Mouse (Mus musculus) hindbrain, embryonic 11.5 days (tissue): ENCODE data around the gene Hivep3. TPM values are rescaled to one million over a fixed set of nuclear protein-coding genes. Genes with fewer than 3 reads are reported as not detected.

Experiments used
- ATAC-seq: fragments of 200-750 bp; cut with Nextera tagmentation; 2 replicates; pipeline ENCODE4 v1.8.0; 2017; ENCODE audit warnings: mild to moderate bottlenecking, moderate TSS enrichment, moderate library complexity; ENCODE audit not compliant: low FRiP score
- DNase-seq: peaks from one replicate; pipeline ENCODE4 v3.0.0-alpha.2; 2015; ENCODE audit warnings: low spot score
- H3K27ac ChIP-seq: fragments of 300-500 bp; sonication (generic); 2 replicates; pipeline ENCODE4 v1.5.1; 2014; ENCODE audit warnings: mild to moderate bottlenecking, low read depth, low read length
- H3K27me3 ChIP-seq: fragments of 300-500 bp; sonication (generic); 2 replicates; pipeline ENCODE4 v1.6.1; 2014; ENCODE audit warnings: mild to moderate bottlenecking, low read length, moderate library complexity, mixed read lengths; ENCODE audit not compliant: control insufficient read depth, insufficient read depth
- H3K36me3 ChIP-seq: fragments of 300-500 bp; sonication (generic); 2 replicates; pipeline ENCODE4 v1.6.1; 2014; ENCODE audit warnings: mild to moderate bottlenecking, low read length, moderate library complexity, mixed read lengths; ENCODE audit not compliant: control insufficient read depth, insufficient read depth
- H3K4me1 ChIP-seq: fragments of 300-500 bp; sonication (generic); replicated peaks from 2 replicates; pipeline ENCODE4 v1.6.1; 2014; ENCODE audit warnings: low read length, mixed read lengths; ENCODE audit not compliant: control insufficient read depth, insufficient read depth
- H3K4me2 ChIP-seq: fragments of 300-500 bp; sonication (generic); replicated peaks from 2 replicates; pipeline ENCODE4 v1.6.1; 2014; ENCODE audit warnings: mild to moderate bottlenecking, low read depth, low read length
- H3K4me3 ChIP-seq: fragments of 300-500 bp; sonication (generic); 2 replicates; pipeline ENCODE4 v1.5.1; 2014; ENCODE audit warnings: low read depth, low read length
- H3K9ac ChIP-seq: fragments of 300-500 bp; sonication (generic); 2 replicates; pipeline ENCODE4 v1.6.1; 2014; ENCODE audit warnings: low read depth, low read length
- H3K9me3 ChIP-seq: fragments of 300-500 bp; sonication (generic); 2 replicates; pipeline ENCODE4 v1.6.1; 2016; ENCODE audit warnings: low read length; ENCODE audit not compliant: control insufficient read depth
- WGBS: fragments of 180-500 bp; shearing (Covaris S2); extraction: QIAGEN DNeasy Blood & Tissue Kit; methylation state at CpG from one replicate; pipeline ENCODE4 v1.1.7; 2014; 5-methylcytosine and 5-hydroxymethylcytosine counted together
- polyA plus RNA-seq: library from polyadenylated mRNA; unstranded; fragments of >200 nt; fragmentation: Nextera tagmentation; extraction: Ambion mirVana; gene quantifications from 2 replicates; pipeline ENCODE4 v1.2.1, GENCODE M21; 2014

Gene Hivep3
- polyA plus RNA-seq, 1 experiment from 2014 or later: 1.8 TPM

DNA sequence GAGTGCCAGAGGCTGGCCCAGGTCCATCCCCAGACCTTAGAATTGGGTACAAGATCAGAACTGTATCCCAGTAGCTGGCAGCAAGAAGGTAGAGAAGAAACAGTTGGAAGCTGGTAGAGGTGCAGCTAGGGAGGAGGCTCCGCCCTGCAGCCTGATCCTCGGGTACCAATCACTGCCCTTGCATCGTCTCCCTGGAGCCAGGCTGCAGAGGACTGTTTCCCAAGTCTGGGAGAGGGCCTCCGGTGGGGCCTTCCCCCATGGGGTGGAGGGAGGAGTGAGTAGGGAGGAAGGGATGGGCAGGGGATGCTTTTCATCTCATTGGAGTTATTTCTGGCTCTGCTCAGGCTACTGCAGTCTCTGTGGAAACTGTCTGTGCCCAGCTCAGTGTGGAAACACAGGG, 313.5 kb downstream of the Hivep3 start:
- no peaks in the 10 kb centered on the region for H3K27me3 ChIP-seq
- H3K4me3 ChIP-seq: no peak overlapping the region
- H3K9ac ChIP-seq: no peak overlapping the region
- no peak overlapping the region for H3K4me2 ChIP-seq
- H3K36me3 ChIP-seq: no peaks in the 10 kb centered on the region
- H3K4me1 ChIP-seq: no peaks in the 10 kb centered on the region
- no peak overlapping the region for H3K27ac ChIP-seq
- no peaks in the 10 kb centered on the region for H3K9me3 ChIP-seq
- WGBS: 42% methylated on average over 4 of the region's 4 CpGs
- DNase-seq: no peak
- ATAC-seq: no peak

DNA sequence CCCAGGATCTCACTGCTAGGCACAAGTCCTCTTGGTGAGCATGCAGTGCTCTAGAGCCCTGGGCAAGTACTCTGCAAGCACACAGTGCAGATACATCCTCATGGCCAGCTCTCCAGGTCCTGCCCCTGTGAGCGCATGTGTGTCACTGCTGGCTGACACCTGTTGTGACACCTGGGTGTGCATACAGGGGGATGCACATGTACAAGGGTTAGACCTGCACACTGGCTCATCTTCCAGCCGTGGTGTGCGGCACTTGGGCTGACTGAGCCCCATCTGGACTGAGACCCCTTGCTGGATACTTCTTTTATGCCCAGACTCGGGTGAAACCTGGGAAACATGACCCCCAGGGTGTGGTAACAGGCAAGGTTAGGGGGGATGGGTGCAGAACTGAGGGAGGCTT, 314.7 kb downstream of the Hivep3 start:
- H3K36me3 ChIP-seq: no peaks in the 10 kb centered on the region
- H3K9me3 ChIP-seq: no peaks in the 10 kb centered on the region
- H3K27me3 ChIP-seq: no peaks in the 10 kb centered on the region
- DNase-seq (no peak), ATAC-seq (no peak)
- no peak overlapping the region for H3K9ac ChIP-seq
- WGBS: 70% methylated on average over 4 of the region's 4 CpGs
- H3K4me2 ChIP-seq: no peak overlapping the region
- H3K4me3 ChIP-seq: no peak overlapping the region
- no peak overlapping the region for H3K27ac ChIP-seq
- H3K4me1 ChIP-seq: no peaks in the 10 kb centered on the region

DNA sequence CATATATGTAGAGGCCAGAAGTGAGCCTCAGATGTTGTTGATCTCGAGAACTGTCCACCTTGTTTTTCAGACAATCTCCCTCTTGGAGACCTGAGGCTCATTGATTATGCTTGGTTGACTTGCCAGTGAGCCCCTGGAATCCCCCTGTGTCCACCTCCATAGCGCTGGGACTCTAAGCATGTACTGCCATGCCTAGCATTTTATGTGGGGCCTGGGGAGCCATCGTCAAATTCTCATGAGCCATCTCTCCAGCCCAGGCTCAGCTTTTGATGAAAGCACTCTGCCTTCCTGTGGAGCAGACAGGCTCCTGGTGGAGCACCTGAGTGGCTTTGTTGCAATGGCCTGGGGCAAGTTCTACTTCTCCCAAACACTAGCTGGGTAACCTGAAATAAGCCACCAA, 316.3 kb downstream of the Hivep3 start:
- no peak overlapping the region for H3K4me2 ChIP-seq
- no peak overlapping the region for H3K27ac ChIP-seq
- H3K4me3 ChIP-seq: no peak overlapping the region
- 90% methylated on average over 3 of the region's 3 CpGs for WGBS
- no peaks in the 10 kb centered on the region for H3K9me3 ChIP-seq
- no peak overlapping the region for H3K9ac ChIP-seq
- DNase-seq (no peak), ATAC-seq (no peak)
- no peaks in the 10 kb centered on the region for H3K4me1 ChIP-seq
- H3K27me3 ChIP-seq: no peaks in the 10 kb centered on the region
- no peaks in the 10 kb centered on the region for H3K36me3 ChIP-seq

DNA sequence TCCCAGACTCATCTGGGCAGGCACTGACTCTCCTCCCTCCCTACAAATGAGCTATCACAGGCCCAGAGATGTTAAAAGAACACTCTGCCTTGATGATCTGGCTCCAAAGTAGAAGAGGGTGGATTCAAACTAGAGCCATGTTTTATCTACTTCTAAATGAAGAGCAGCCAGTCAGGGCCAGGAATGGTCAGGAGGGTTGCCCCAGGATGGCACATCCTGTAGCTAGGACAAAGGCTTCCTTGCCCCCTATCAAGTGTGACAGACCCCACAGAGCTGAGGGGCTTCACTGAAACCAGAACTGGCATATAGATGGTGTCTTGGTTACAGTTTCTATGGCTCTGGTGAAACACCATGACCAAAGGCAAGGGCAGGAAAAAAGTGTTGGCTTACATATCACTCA, 318.9 kb downstream of the Hivep3 start:
- ATAC-seq (no peak), DNase-seq (no peak)
- H3K36me3 ChIP-seq: no peaks in the 10 kb centered on the region
- no peaks in the 10 kb centered on the region for H3K9me3 ChIP-seq
- H3K27me3 ChIP-seq: no peaks in the 10 kb centered on the region
- H3K4me3 ChIP-seq: no peak overlapping the region
- no peak overlapping the region for H3K27ac ChIP-seq
- H3K4me2 ChIP-seq: no peak overlapping the region
- H3K9ac ChIP-seq: no peak overlapping the region
- no peaks in the 10 kb centered on the region for H3K4me1 ChIP-seq

DNA sequence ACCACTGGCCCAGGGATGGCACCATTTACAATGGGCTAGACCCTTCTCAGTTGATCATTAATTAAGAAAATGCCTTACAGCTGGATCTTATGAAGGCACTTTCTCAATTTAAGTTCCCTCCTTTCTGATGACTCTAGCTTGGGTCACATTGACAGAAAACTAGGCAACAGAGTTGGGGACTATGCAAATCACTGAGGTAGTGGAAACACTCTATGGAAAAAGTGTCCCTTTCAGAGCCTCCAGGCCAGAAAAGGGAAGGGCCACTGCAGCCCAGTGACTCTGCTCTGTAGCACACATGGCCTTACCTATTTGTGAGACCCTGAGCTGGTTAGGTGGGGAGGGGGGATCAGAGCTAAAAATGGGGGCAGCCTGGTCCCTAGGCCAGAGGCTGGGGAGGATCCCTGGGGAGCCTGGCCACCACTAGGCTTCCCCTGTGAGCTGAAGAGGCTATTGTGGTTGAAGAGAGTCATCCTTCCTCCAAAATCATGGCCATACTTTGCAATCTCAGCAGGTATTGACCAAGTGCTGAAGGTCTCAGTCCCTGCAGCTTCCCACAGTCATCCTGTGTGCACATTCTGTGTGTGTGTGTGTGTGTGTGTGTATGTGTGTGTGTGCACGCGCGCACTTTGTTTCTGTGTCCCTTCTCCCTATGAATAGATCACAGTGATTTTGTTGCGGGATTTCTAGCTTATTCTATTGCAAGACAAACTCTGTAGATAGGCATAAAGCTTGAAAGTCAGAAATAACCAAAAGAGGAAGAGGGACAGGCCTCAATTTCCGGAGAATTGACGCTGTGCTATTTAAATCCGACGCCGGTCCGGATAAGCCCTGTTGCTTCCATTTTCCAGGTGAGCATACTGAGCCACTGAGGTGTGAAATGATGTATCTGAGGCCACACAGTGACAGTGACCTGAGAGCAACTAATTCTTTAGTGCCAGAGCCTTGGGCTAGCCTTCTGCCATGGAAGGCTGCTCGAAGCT, 319.7 kb downstream of the Hivep3 start:
- WGBS: 96% methylated on average over 11 of the region's 11 CpGs

DNA sequence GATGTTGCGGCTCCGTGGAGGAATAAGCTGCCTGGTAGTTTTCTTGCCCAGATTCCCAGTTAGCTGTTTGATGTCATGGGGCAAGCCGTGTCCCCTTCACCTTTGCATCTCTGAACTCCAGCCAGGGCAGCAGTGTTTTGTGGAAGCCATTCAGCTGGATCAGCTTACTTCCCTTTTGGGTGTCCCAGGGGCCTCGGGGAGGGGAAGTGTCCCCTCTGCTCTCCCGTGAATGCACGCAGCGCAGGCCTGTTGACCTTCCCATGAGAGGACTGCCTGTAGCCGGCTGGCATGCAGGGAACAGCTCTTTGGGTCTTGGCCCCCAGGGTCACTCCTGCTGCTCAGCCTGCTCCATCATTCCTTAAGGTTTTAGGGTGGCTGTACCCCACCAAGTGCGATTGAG, 320.6 kb downstream of the Hivep3 start:
- no peak overlapping the region for H3K4me2 ChIP-seq
- no peaks in the 10 kb centered on the region for H3K9me3 ChIP-seq
- no peaks in the 10 kb centered on the region for H3K27me3 ChIP-seq
- no peaks in the 10 kb centered on the region for H3K4me1 ChIP-seq
- ATAC-seq (no peak), DNase-seq (no peak)
- H3K27ac ChIP-seq: no peak overlapping the region
- no peaks in the 10 kb centered on the region for H3K36me3 ChIP-seq
- H3K9ac ChIP-seq: no peak overlapping the region
- WGBS: 78% methylated on average over 9 of the region's 9 CpGs
- H3K4me3 ChIP-seq: no peak overlapping the region

More for the DNA sequence above, 319.7 kb downstream of the Hivep3 start:
- Histone ChIP-seq H3K4me3 (no peak overlapping the region), H3K36me3 (no peaks in the 10 kb centered on the region), H3K27me3 (no peaks in the 10 kb centered on the region), H3K4me2 (no peak overlapping the region), H3K9me3 (no peaks in the 10 kb centered on the region), H3K9ac (no peak overlapping the region), H3K27ac (no peak overlapping the region), H3K4me1 (no peaks in the 10 kb centered on the region)
- DNase-seq (no peak), ATAC-seq (no peak)

DNA sequence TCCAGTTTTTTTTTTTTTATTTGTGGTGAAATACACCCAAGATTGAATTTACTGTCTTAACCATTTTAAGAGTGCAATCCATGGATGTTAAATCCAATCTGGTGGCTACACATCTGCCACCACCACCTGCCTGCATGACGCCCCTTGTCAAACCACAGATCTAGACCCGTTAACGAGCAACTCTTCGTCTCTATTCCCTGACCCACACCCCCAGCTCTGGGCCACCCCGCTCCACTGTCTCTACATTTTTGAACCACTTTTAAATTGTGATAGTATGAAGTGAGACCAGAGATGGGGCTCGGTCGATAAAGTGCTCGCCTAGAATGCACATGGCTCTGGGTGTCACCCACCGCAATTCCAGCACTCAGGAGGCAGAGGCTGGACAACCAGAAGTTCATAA, 322.9 kb downstream of the Hivep3 start:
- 90% methylated on average over 9 of the region's 9 CpGs for WGBS
- H3K9ac ChIP-seq: no peak overlapping the region
- no peak for ATAC-seq

DNA sequence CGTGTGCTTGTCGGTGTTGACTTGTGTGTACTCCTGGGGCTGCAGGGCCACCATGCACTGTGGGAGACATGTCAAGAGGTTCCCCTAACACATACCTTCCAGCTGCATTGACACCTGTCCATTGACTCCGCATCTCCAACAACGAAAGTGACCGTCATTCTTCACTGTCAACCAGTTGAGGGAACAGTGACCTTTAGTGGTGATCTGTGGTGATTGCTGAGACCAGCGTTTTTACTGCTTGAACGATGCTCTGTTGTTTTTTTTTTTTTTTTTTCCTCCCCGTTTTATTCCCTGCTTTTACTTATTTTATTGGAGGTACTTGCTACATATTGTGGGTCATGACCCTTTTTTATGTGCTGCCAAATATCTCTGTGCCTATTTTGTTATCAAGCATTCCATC, 323.9 kb downstream of the Hivep3 start:
- H3K4me2 ChIP-seq: no peak overlapping the region

More for the DNA sequence above, 322.9 kb downstream of the Hivep3 start:
- no peaks in the 10 kb centered on the region for H3K36me3 ChIP-seq
- no peak overlapping the region for H3K4me2 ChIP-seq
- H3K4me3 ChIP-seq: no peak overlapping the region
- no peaks in the 10 kb centered on the region for H3K9me3 ChIP-seq
- no peaks in the 10 kb centered on the region for H3K27me3 ChIP-seq
- H3K4me1 ChIP-seq: no peaks in the 10 kb centered on the region
- no peak for DNase-seq
- H3K27ac ChIP-seq: no peak overlapping the region

DNA sequence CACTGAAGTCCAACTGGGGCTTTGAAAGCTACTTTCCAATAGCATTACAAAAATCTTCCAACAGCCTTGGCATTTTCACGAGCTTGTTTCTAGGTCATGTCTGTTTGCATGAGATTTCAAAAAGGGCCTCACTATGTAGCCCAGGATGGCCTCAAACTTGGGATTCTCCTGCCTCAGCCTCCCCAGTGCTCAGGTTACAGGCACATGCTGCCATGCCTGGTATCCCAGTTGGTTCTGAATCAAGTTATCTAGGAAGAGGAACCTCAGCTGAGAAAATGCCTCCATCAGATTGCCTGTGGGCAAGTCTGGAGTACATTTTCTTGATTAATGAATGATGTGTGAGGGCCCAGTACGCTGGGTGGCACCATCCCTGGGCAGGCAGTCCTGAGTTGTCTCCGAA, 324.6 kb downstream of the Hivep3 start:
- Histone ChIP-seq H3K27ac (no peak overlapping the region), H3K4me3 (no peak overlapping the region), H3K36me3 (no peaks in the 10 kb centered on the region), H3K9me3 (no peaks in the 10 kb centered on the region), H3K4me1 (no peaks in the 10 kb centered on the region), H3K9ac (no peak overlapping the region), H3K27me3 (no peaks in the 10 kb centered on the region), H3K4me2 (no peak overlapping the region)
- 95% methylated on average over 3 of the region's 3 CpGs for WGBS
- DNase-seq (no peak), ATAC-seq (no peak)

More for the DNA sequence above, 323.9 kb downstream of the Hivep3 start:
- no peak overlapping the region for H3K27ac ChIP-seq
- H3K36me3 ChIP-seq: no peaks in the 10 kb centered on the region
- H3K9ac ChIP-seq: no peak overlapping the region
- H3K27me3 ChIP-seq: no peaks in the 10 kb centered on the region
- H3K9me3 ChIP-seq: no peaks in the 10 kb centered on the region
- DNase-seq (no peak), ATAC-seq (no peak)
- 81% methylated on average over 8 of the region's 8 CpGs for WGBS
- H3K4me1 ChIP-seq: no peaks in the 10 kb centered on the region
- H3K4me3 ChIP-seq: no peak overlapping the region
